ENCODE assay signal across 10 mouse cellular contexts in the genomic region with DNA sequence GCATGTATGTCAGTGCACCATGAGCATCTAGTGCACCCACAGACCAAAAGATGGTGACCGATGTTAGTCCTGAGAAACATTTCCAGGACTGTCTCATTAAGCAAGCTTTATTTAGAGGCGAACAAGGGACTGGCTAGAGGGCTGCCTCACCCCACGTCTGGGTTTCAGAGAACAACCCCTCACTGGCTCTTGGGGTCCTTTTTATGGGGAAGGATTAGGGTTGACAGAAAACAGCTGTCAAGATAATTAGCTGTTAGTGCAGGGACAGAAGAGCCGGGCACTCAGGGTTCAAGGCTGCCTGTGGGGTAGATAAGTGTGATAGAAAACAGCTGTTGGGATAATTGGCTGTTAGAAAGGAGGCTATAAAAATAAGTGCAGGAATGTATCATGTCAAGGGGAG. TPM values are rescaled to one million over a fixed set of nuclear protein-coding genes. Genes with fewer than 3 reads are reported as not detected.
DNase-seq lines count a peak whose midpoint lies in the region; ATAC-seq and TF ChIP-seq lines count a peak whose summit lies in the region.
"Had no signal": no experiment of that assay in that cellular context is flagged by ENCODE, and none has a peak within 500 bp of the region (broad histone marks: within the 10 kb centered on the region; RNA-seq: fewer than 3 reads in every experiment).

No protein-coding gene starts in this region.

- peaks cover 7% of the 10 kb centered on the region; the same call in 1 of the 2 replicates for H3K4me1 ChIP-seq in heart, embryonic 11.5 days (ENCODE audit: control insufficient read depth, insufficient read depth, low read length)
- H3K4me1 ChIP-seq in heart, adult 2 months (ENCODE audit: control insufficient read depth, insufficient read depth, low read length) = no peaks in the 10 kb centered on the region
- H3K4me1 ChIP-seq in lung, embryonic 14.5 days (ENCODE audit: insufficient read depth) = no peaks in the 10 kb centered on the region
- no peaks in the 10 kb centered on the region for H3K4me1 ChIP-seq in lung, adult 2 months (ENCODE audit: control insufficient read depth, insufficient read depth, low read length)
- H3K4me1 ChIP-seq in kidney, embryonic 16.5 days (ENCODE audit: insufficient read depth, low read length) = peaks cover 17% of the 10 kb centered on the region
- H3K4me1 ChIP-seq in thymus, adult 2 months (replicated peaks; ENCODE audit: control insufficient read depth, insufficient read depth, low read length) = no peaks in the 10 kb centered on the region

- H3K79me2 ChIP-seq in heart, adult 2 months (replicated peaks; ENCODE audit: control insufficient read depth, insufficient read depth, low read length) = no peaks in the 10 kb centered on the region

- H3K36me3 ChIP-seq in heart, embryonic 11.5 days (ENCODE audit: control insufficient read depth, insufficient read depth, low read length) = no peaks in the 10 kb centered on the region
- H3K36me3 ChIP-seq in heart, adult 2 months (ENCODE audit: control insufficient read depth, insufficient read depth, low read length) = no peaks in the 10 kb centered on the region
- H3K36me3 ChIP-seq in lung, embryonic 14.5 days (ENCODE audit: insufficient read depth) = no peaks in the 10 kb centered on the region
- no peaks in the 10 kb centered on the region for H3K36me3 ChIP-seq in kidney, embryonic 16.5 days (ENCODE audit: insufficient read depth, low read length)
- H3K36me3 ChIP-seq in thymus, adult 2 months (ENCODE audit: control insufficient read depth, insufficient read depth, low read length) = no peaks in the 10 kb centered on the region

- no peak for TF ChIP-seq CTCF in heart, adult 2 months (IDR thresholded peaks at IDR 0.05)
- TF ChIP-seq CTCF in lung, embryonic 14.5 days (IDR thresholded peaks at IDR 0.05; ENCODE audit: low read depth) = no peak
- TF ChIP-seq CTCF in lung, adult 2 months (IDR thresholded peaks at IDR 0.05; ENCODE audit: insufficient read depth, low read length) = no peak
- no peak for TF ChIP-seq CTCF in thymus, adult 2 months (IDR thresholded peaks at IDR 0.05; ENCODE audit: borderline replicate concordance, control insufficient read depth, extremely low read depth, insufficient read depth, low read length, poor library complexity)

- peak overlapping the region; percentile 57; the same call in 1 of the 2 replicates for H3K27ac ChIP-seq in heart, embryonic 11.5 days (ENCODE audit: low read depth, low read length)
- no peak overlapping the region for H3K27ac ChIP-seq in heart, adult 2 months
- H3K27ac ChIP-seq in lung, embryonic 14.5 days (ENCODE audit: low read depth) = peak overlapping the region; percentile 46; the same call in 1 of the 2 replicates
- H3K27ac ChIP-seq in kidney, embryonic 16.5 days (ENCODE audit: low read length) = peak overlapping the region; percentile 41
- H3K27ac ChIP-seq in thymus, adult 2 months (ENCODE audit: control insufficient read depth, insufficient read depth, low read length) = no peak overlapping the region

- no peak overlapping the region; the same call in 1 of the 2 replicates for H3K4me2 ChIP-seq in heart, embryonic 11.5 days
- H3K4me2 ChIP-seq in lung, embryonic 14.5 days = no peak overlapping the region
- H3K4me2 ChIP-seq in kidney, embryonic 16.5 days (replicated peaks; ENCODE audit: low read depth, low read length) = no peak overlapping the region

- H3K27me3 ChIP-seq in heart, embryonic 11.5 days (ENCODE audit: control insufficient read depth, insufficient read depth, low read length) = no peaks in the 10 kb centered on the region
- H3K27me3 ChIP-seq in heart, adult 2 months (ENCODE audit: control insufficient read depth, insufficient read depth, low read length) = no peaks in the 10 kb centered on the region
- no peaks in the 10 kb centered on the region for H3K27me3 ChIP-seq in lung, embryonic 14.5 days (ENCODE audit: insufficient read depth, low read length)
- H3K27me3 ChIP-seq in kidney, embryonic 16.5 days (ENCODE audit: insufficient read depth, low read length) = no peaks in the 10 kb centered on the region
- no peaks in the 10 kb centered on the region for H3K27me3 ChIP-seq in thymus, adult 2 months (ENCODE audit: control insufficient read depth, insufficient read depth, low read length)

- H3K9ac ChIP-seq in heart, embryonic 11.5 days (ENCODE audit: low read depth, low read length) = no peak overlapping the region
- no peak overlapping the region for H3K9ac ChIP-seq in heart, adult 2 months (ENCODE audit: low read depth, low read length)
- H3K9ac ChIP-seq in lung, embryonic 14.5 days = no peak overlapping the region
- H3K9ac ChIP-seq in kidney, embryonic 16.5 days (replicated peaks; ENCODE audit: low read length) = no peak overlapping the region

- no peak for DNase-seq in heart, adult 2 months
- DNase-seq in lung, embryonic 14.5 days = peak; percentile 91
- no peak for DNase-seq in lung, adult 2 months
- DNase-seq in retina, postnatal 1 day = peak; percentile 26
- no peak for DNase-seq in thymus, adult 2 months
- DNase-seq in urinary bladder, postnatal 36 days (ENCODE audit: low spot score in 2 of 2) = no peak
- DNase-seq: cerebellum, adult 8-10 months; thymus, postnatal 4 days had no signal

- 14% methylated on average over 4 of the region's 4 CpGs for WGBS in heart, embryonic 11.5 days (ENCODE audit: insufficient replicate concordance)
- WGBS in heart, adult 2 months = 35% methylated on average over 4 of the region's 4 CpGs
- 11% methylated on average over 4 of the region's 4 CpGs for WGBS in lung, embryonic 14.5 days
- WGBS in lung, adult 2 months = 31% methylated on average over 4 of the region's 4 CpGs
- 9% methylated on average over 4 of the region's 4 CpGs for WGBS in kidney, embryonic 16.5 days
- 83% methylated on average over 4 of the region's 4 CpGs for WGBS in thymus, adult 2 months

- intact Hi-C loops in heart, adult 2 months (cut with DNase I) = no loop called here

- H3K4me3 ChIP-seq in heart, embryonic 11.5 days (ENCODE audit: low read depth, low read length) = no peak overlapping the region
- H3K4me3 ChIP-seq in heart, adult 2 months = no peak overlapping the region
- no peak overlapping the region for H3K4me3 ChIP-seq in lung, embryonic 14.5 days (ENCODE audit: low read depth, low read length)
- H3K4me3 ChIP-seq in lung, adult 2 months (replicated peaks; ENCODE audit: extremely low read depth, low read depth, low read length) = no peak overlapping the region
- no peak overlapping the region for H3K4me3 ChIP-seq in kidney, embryonic 16.5 days (ENCODE audit: low read length)
- no peak overlapping the region for H3K4me3 ChIP-seq in thymus, adult 2 months (ENCODE audit: control insufficient read depth, insufficient read depth, low read length)

- no peak for TF ChIP-seq EP300 in heart, adult 2 months (IDR thresholded peaks at IDR 0.05; ENCODE audit: insufficient read depth, low read depth, low read length)

- H3K9me3 ChIP-seq in heart, embryonic 11.5 days (replicated peaks; ENCODE audit: control insufficient read depth, low read length) = no peaks in the 10 kb centered on the region
- H3K9me3 ChIP-seq in lung, embryonic 14.5 days (ENCODE audit: low read depth, low read length) = no peaks in the 10 kb centered on the region
- no peaks in the 10 kb centered on the region for H3K9me3 ChIP-seq in kidney, embryonic 16.5 days (ENCODE audit: low read length)

- ATAC-seq in heart, embryonic 11.5 days (replicated peaks; ENCODE audit: insufficient number of reproducible peaks, low FRiP score, low TSS enrichment) = 0 out of 2 replicates have a peak, but pooled peaks have one; percentile 18
- ATAC-seq in lung, embryonic 14.5 days (ENCODE audit: insufficient read depth) = peak; percentile 97
- ATAC-seq in kidney, embryonic 16.5 days (ENCODE audit: low FRiP score, low TSS enrichment) = peak; percentile 88

- TF ChIP-seq POLR2A in heart, adult 2 months (IDR thresholded peaks at IDR 0.05; ENCODE audit: insufficient read depth, low read depth, low read length) = no peak
- TF ChIP-seq POLR2A in lung, adult 2 months (IDR thresholded peaks at IDR 0.05; ENCODE audit: borderline replicate concordance, extremely low read depth, low read depth, low read length) = no peak
- no peak for TF ChIP-seq POLR2A in thymus, adult 2 months (IDR thresholded peaks at IDR 0.05; ENCODE audit: control insufficient read depth, extremely low read depth, insufficient read depth, low read length, poor library complexity)

RNA-seq across cellular contexts. Expression of a gene that starts 16.8 kb away (rescaled TPM):
- 68.1 and 68.4 TPM in 2 replicates for polyA plus RNA-seq in heart, embryonic 11.5 days (2014; fragmentation: Nextera tagmentation; extraction: Ambion mirVana)
- total RNA-seq in heart, adult 2 months (2021) = 10 to 100 TPM; 28.3 to 31.4 TPM
- 59.6 and 66.7 TPM in 2 replicates for polyA plus RNA-seq in heart, adult 2 months (2012; rRNA removed)
- 66.4 and 73.4 TPM in 2 replicates for polyA plus RNA-seq in lung, embryonic 14.5 days (2014; fragmentation: Nextera tagmentation; extraction: Ambion mirVana)
- polyA plus RNA-seq in lung, adult 2 months (2012; rRNA removed) = 46.6 and 63.4 TPM in 2 replicates
- 72.0 and 79.6 TPM in 2 replicates for polyA plus RNA-seq in kidney, embryonic 16.5 days (2015; fragmentation: Nextera tagmentation; extraction: Ambion mirVana)
- polyA plus RNA-seq in thymus, adult 2 months (2012; rRNA removed) = 72.9 and 76.7 TPM in 2 replicates

RNA-seq across cellular contexts. Expression of a gene that starts 18.6 kb away (rescaled TPM):
- 20.2 and 23.9 TPM in 2 replicates for polyA plus RNA-seq in heart, embryonic 11.5 days (2014; fragmentation: Nextera tagmentation; extraction: Ambion mirVana)
- 10 to 100 TPM; 11.4 to 13.4 TPM for total RNA-seq in heart, adult 2 months (2021)
- 15.6 and 20.0 TPM in 2 replicates for polyA plus RNA-seq in heart, adult 2 months (2012; rRNA removed)
- polyA plus RNA-seq in lung, embryonic 14.5 days (2014; fragmentation: Nextera tagmentation; extraction: Ambion mirVana) = 19.1 and 24.5 TPM in 2 replicates
- polyA plus RNA-seq in lung, adult 2 months (2012; rRNA removed) = 29.2 and 34.4 TPM in 2 replicates
- 29.9 and 31.2 TPM in 2 replicates for polyA plus RNA-seq in kidney, embryonic 16.5 days (2015; fragmentation: Nextera tagmentation; extraction: Ambion mirVana)
- polyA plus RNA-seq in thymus, adult 2 months (2012; rRNA removed) = 62.9 and 63.8 TPM in 2 replicates

RNA-seq across cellular contexts. Expression of a gene that starts 35.9 kb away (rescaled TPM):
- 74.6 and 77.9 TPM in 2 replicates for polyA plus RNA-seq in heart, embryonic 11.5 days (2014; fragmentation: Nextera tagmentation; extraction: Ambion mirVana)
- 10 to 100 TPM; 71.1 to 79.3 TPM for total RNA-seq in heart, adult 2 months (2021)
- polyA plus RNA-seq in heart, adult 2 months (2012; rRNA removed) = 56.5 and 56.7 TPM in 2 replicates
- 100.0 and 102 TPM in 2 replicates for polyA plus RNA-seq in lung, embryonic 14.5 days (2014; fragmentation: Nextera tagmentation; extraction: Ambion mirVana)
- 29.4 and 48.0 TPM in 2 replicates for polyA plus RNA-seq in lung, adult 2 months (2012; rRNA removed)
- 138 and 142 TPM in 2 replicates for polyA plus RNA-seq in kidney, embryonic 16.5 days (2015; fragmentation: Nextera tagmentation; extraction: Ambion mirVana)
- polyA plus RNA-seq in thymus, adult 2 months (2012; rRNA removed) = 30.9 and 33.1 TPM in 2 replicates

Comparison
In these comparisons a context has a peak if more than half of its experiments do, and no peak if none do; other contexts are left out.
1. H3K27ac ChIP-seq: peak in heart, embryonic 11.5 days (single experiment), lung, embryonic 14.5 days (single experiment) and kidney, embryonic 16.5 days (single experiment); none in heart, adult 2 months (single experiment) and thymus, adult 2 months (single experiment).
2. DNase-seq: peak in lung, embryonic 14.5 days (single experiment) and retina, postnatal 1 day (single experiment); none in heart, adult 2 months (0 of 2), lung, adult 2 months (single experiment), thymus, adult 2 months (single experiment) and urinary bladder, postnatal 36 days (0 of 2).
3. ATAC-seq: peak in every context shown above with its lines; median percentile 97 in lung, embryonic 14.5 days; 88 in kidney, embryonic 16.5 days; 18 in heart, embryonic 11.5 days.